Mouse (Mus musculus): ENCODE results near the gene Btrc. TPM values are rescaled to one million over a fixed set of nuclear protein-coding genes. Genes with fewer than 3 reads are reported as not detected.
A peak's percentile ranks its signal among the peaks of the same experiment; 100 is the strongest.

The Btrc gene
- total RNA-seq, 2 experiments from 2014 or later: 13.6 to 17.6 TPM

GRCm38 (mm10) chr19:45530200-45530995 lies 166.9 kb downstream of the Btrc start:
- ATAC-seq (replicated peaks; ENCODE audit: poor library complexity): peak; percentile 48

- no peak for ATAC-seq (replicated peaks; ENCODE audit: poor library complexity)
Observed at GRCm38 (mm10) chr19:45531554-45531953, 168.0 kb downstream of the Btrc start.

- no peak for ATAC-seq (replicated peaks; ENCODE audit: poor library complexity)
Observed at GRCm38 (mm10) chr19:45533617-45534016, 170.1 kb downstream of the Btrc start.

- ATAC-seq (replicated peaks; ENCODE audit: poor library complexity): no peak
Observed at GRCm38 (mm10) chr19:45535214-45535735, 171.7 kb downstream of the Btrc start.

- no peak for ATAC-seq (replicated peaks; ENCODE audit: poor library complexity)
Observed at GRCm38 (mm10) chr19:45535929-45536328, 172.4 kb downstream of the Btrc start.

- peak; percentile 72 for ATAC-seq (replicated peaks; ENCODE audit: poor library complexity)
Observed at GRCm38 (mm10) chr19:45537505-45537904, 174.0 kb downstream of the Btrc start.

- ATAC-seq (replicated peaks; ENCODE audit: poor library complexity): no peak
Observed at GRCm38 (mm10) chr19:45540657-45541408, 177.3 kb downstream of the Btrc start.

GRCm38 (mm10) chr19:45541409-45542041 lies 178.0 kb downstream of the Btrc start:
- peak; percentile 30 for ATAC-seq (replicated peaks; ENCODE audit: poor library complexity)

- ATAC-seq (replicated peaks; ENCODE audit: poor library complexity): no peak
Observed at GRCm38 (mm10) chr19:45542061-45542460, 178.5 kb downstream of the Btrc start.

GRCm38 (mm10) chr19:45544152-45544924 lies 180.8 kb downstream of the Btrc start:
- peak; percentile 49 for ATAC-seq (replicated peaks; ENCODE audit: poor library complexity)

GRCm38 (mm10) chr19:45544925-45545321 lies 181.4 kb downstream of the Btrc start:
- ATAC-seq (replicated peaks; ENCODE audit: poor library complexity): peak; percentile 74

- 0 out of 2 replicates have a peak, but pooled peaks have one; percentile 20 for ATAC-seq (replicated peaks; ENCODE audit: poor library complexity)
Observed at GRCm38 (mm10) chr19:45548196-45548595, 184.7 kb downstream of the Btrc start.

- ATAC-seq (replicated peaks; ENCODE audit: poor library complexity): no peak
Observed at GRCm38 (mm10) chr19:45549128-45549915, 185.8 kb downstream of the Btrc start.

- no peak for ATAC-seq (replicated peaks; ENCODE audit: poor library complexity)
Observed at GRCm38 (mm10) chr19:45549948-45550347, 186.4 kb downstream of the Btrc start.

- ATAC-seq (replicated peaks; ENCODE audit: poor library complexity): peak; percentile 63
Observed at GRCm38 (mm10) chr19:45552187-45552586, 188.7 kb downstream of the Btrc start.

GRCm38 (mm10) chr19:45554136-45554535 lies 190.6 kb downstream of the Btrc start:
- no peak for ATAC-seq (replicated peaks; ENCODE audit: poor library complexity)

- peak; percentile 85 for ATAC-seq (replicated peaks; ENCODE audit: poor library complexity)
Observed at GRCm38 (mm10) chr19:45560153-45560890, 196.8 kb downstream of the Btrc start, which contains the start of the genes Poll and Gm17018. Gene Poll, minus strand, starts transcription at chr19:45560531. Gene Gm17018, plus strand, starts transcription at chr19:45560615.

GRCm38 (mm10) chr19:45565925-45566715 lies 202.6 kb downstream of the Btrc start:
- no peak for ATAC-seq (replicated peaks; ENCODE audit: poor library complexity)
